Mouse (Mus musculus): ENCODE data around the gene Gm35315.
"Not testable (repeated sequence)": the region's sequence is repeated elsewhere in the genome, so short reads cannot be mapped to it uniquely, and the experiment has no call there.

Gm35315 gene

GRCm38 (mm10) chr5:110094030-110094846 is at the start of gene Gm35315:
TSS of gene Gm35315 (minus strand) at chr5:110094420.
- peak; percentile 78 for DNase-seq (ENCODE audit: low read depth, low spot score)

GRCm38 (mm10) chr5:110143007-110143406 is 48.8 kb upstream of the Gm35315 start:
- no peak for DNase-seq (ENCODE audit: low read depth, low spot score)

- DNase-seq (ENCODE audit: low read depth, low spot score): no peak
These were observed 48.1 kb upstream of the Gm35315 start for GRCm38 (mm10) chr5:110142309-110142708.

- DNase-seq (ENCODE audit: low read depth, low spot score): no peak
These were observed 46.2 kb upstream of the Gm35315 start for GRCm38 (mm10) chr5:110140424-110140823.

DNA sequence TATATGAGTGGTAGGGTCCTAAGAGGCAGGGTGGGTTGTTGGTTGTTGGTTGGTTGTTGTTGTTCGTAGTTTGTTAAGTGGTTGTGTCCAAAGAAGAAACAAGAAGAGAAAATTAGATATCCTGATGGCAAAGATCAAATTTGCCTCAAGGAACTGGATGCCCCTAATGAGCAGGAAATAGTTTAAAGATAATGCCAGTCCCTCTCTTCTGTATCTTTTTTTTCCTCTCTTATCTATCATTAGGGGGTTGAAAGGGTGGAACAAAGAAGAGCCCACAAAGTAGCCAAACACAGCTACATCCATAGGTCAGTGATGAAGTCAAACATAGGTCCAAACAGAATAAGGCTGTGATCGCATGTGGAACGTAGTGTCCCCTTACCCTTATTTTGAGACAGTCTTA is 45.1 kb upstream of the Gm35315 start:
- DNase-seq (ENCODE audit: low read depth, low spot score): no peak

DNA sequence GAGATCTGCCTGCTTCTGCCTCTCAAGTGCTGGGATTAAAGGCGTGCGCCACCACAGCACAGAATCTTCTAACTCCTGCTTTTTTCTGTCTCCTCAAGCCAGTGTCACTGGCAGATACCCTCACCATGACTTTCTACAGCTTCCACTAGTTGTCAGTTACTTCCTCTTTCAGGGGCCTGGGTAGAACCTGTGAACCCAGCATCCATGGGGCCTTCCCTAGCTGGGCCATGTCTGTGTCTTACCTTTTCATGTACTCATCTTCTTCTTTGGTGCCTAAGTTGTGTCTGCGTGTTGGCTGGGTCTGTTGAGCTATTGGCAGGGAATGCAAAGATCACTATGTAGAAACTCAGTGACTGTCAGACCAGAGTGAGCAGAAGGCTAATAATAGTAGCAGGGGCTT is 43.6 kb upstream of the Gm35315 start:
- no peak for DNase-seq (ENCODE audit: low read depth, low spot score)

GRCm38 (mm10) chr5:110136087-110136464 is 41.9 kb upstream of the Gm35315 start:
- no peak for DNase-seq (ENCODE audit: low read depth, low spot score)

DNA sequence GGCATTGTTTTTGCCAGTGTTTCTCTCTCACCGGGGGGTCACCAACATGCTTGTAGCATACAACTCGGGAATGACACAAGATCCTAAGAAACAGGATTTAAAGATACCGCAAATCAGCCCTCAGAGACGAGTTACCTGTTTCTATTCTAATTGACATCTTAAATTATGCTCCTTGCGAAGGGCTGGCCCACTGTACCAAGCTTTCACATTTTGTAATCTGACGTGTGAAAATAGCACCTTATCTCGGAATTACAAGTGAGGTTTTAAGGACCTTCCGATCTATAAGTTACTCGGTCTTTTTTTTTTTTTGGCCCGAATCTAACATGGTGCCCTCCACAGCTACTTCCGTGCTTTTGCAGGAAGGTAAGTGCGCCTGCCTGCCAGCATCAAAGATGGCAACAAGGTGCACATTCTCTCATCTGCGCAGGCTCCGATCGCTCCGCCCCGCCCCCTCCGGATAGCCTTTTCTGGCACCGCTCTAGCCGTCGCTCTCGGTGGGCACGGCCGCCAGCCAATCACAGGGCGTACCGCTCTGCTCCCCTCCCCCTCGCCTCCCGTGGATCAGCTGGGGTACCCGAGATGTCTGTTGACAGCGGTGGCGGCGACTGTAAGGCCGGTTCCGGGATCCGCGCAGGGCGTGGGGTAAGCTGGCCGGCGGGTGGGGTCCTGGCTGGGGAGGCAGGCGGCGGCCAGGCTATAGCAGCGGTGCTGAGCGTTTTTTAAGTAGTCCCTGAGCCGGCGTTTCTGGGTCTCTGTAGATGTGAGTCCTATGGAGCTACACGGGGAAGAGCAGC is 41.3 kb upstream of the Gm35315 start, which contains the start of gene Chfr:
TSS of gene Chfr (plus strand) at position 550 of the 794 bp plus-strand sequence.
- DNase-seq (ENCODE audit: low read depth, low spot score): peak; percentile 95

DNA sequence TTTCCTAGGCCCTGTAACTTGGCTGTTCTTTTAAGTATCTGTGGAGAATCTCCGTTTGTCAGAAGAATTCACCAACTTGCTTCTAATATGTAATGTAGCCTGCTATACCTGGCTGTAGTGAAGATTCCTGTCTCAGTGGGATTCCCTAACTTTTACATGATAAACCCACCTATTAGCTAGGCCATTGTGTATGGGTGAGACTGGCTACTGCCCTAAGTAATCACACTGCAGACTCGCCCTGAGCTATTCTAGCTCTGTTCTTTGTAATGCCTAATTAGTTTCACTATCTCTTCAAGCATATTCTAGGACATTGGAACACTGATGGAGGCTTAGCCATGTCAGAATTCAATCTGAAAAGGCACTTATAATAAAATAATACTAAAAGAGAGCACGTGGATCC is 28.2 kb upstream of the Gm35315 start:
- DNase-seq (ENCODE audit: low read depth, low spot score): not testable (repeated sequence)

DNA sequence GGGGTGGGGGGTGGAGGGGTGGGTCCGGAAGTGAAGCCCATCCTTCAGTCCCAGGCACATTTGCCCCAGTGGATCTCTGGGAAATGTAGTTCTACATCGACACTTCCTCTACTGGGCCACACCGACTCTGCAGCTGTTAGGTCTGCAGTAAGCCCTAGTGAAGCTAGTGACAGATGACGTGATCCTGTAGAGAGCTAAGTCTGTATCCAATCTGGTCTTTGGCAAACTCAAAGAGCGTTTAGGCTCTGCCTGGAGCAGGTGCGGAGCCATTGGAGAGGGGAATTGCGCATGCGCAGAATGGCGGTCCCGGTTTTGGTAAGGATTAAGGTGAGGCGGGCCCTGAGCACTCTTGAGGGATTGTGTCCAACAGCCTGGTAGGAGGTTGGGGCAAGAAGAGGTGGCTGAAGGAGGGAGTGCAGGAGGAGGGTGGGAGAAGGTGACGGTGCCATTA is 15.8 kb upstream of the Gm35315 start, which contains the start of gene Zfp605:
TSS of gene Zfp605 (plus strand) at position 102 of the 451 bp plus-strand sequence.
- DNase-seq (ENCODE audit: low read depth, low spot score): peak; percentile 69

DNA sequence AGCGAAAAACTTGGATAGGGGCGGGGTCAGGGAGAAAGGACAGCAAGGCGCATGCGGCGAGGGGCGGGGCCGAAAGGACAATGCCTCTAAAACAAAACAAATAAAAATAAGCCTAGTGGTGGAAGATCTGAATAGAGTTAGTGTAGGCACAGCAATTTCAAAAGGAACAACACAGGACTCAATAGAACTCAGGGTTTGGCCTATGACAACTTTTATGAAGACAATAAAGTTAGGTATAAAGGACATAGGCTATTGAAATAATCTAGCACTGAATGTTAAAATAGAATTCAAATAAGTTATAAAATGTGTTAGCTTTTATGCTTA is 14.0 kb upstream of the Gm35315 start:
- DNase-seq (ENCODE audit: low read depth, low spot score): no peak

- DNase-seq (ENCODE audit: low read depth, low spot score): peak; percentile 94
These were observed 13.5 kb upstream of the Gm35315 start, which contains the start of gene Gtpbp6 for GRCm38 (mm10) chr5:110107581-110108304. TSS of gene Gtpbp6 (minus strand) at chr5:110108197.

DNA sequence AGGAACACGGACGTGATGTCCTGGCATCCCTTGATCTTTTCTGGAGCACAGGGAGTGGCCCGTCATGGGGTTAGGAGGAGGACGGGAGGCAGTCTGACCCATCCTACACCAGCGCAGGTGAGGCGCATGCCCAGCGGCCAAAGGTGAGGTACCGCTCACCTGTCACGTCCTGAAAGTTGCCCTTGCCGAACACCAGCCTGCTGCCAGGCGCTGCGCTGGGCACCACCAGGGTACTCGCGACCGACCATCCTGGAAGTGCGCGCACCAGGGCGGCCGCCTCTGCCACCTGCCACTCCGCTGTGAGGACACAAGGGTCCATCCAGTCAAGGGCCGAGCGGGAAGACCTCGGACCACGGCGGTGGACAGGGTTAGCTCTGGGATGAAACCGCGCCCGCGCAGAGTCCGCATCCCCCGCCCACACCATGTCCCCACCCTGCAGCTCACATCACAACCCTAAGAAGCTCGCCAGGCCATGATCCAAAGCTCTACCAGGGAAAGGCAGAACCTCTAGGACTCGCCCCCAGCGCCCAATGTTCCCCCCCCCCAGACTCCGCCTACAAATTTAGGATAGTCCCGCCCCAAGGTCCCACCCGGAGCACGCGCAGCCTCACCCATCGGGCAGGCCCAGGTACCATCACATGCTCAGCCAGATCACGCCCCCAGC is 12.8 kb upstream of the Gm35315 start:
- DNase-seq (ENCODE audit: low read depth, low spot score): no peak

DNA sequence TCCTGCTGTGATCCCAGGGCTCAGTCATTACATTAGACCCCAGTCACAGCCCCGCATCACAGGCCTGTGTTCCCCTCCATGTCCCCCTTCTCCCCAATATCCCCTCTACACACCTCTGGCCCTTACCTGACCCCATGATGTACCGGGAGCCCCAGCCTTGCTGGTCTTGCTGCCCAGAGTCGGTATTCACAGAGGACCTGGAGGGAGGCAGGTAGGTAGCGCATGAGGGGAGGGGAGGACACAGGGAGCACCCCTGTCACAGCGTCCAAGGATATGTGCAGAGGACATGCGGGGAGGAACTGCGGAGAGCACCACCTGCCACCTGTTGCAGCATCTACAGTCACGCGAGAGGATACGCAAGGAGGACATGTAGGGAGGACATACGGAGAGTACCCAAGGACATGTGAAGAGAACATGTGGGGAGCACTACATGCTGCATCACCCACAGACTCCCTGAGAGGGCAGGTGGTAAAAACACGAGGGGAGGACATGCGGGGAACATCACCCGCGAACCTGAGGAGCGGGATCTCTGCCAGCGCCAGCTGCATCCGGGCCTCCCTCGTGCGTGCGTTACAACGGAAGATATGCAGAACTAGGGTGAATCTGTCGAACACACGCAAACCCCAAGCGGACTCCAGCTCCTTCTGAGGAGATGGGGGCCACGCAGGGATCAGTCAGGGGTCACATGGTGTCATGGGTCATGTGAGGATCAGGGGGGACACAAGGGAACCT is 12.1 kb upstream of the Gm35315 start:
- no peak for DNase-seq (ENCODE audit: low read depth, low spot score)

- DNase-seq (ENCODE audit: low read depth, low spot score): no peak
These were observed 10.6 kb upstream of the Gm35315 start for GRCm38 (mm10) chr5:110104616-110105380.

DNA sequence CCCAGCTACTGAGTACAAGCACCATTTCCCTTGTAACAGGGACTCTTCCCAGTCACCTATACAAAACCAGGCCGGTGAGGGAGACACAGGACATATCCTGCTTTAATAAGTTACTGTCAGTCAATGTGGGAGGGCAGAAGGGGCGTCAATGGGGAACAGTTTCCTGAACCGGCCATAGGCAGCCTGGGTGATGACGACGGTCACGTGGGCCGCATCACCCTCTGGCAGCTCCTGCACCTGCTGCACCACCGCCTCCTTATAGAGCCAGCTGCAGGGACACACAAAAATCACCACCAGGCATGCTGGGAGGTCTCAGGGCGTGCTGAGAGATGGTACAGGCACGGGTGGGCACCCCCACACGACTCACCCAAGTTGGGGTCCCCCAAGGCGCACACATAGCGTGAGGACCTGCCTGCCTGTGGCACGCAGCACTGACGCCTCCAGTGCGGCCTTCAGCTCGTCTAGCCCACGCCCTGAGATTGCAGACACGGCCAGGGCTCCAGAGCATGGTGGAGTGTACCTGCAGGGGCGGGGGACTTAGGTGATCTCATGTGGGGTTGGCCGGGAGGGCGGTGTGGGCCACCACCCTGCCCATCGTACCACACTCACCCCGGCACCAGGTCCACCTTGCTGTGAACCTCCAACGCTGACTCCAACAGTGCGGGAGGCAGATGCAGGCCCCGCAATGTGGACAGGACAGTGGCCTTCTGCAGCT is 9.8 kb upstream of the Gm35315 start:
- DNase-seq (ENCODE audit: low read depth, low spot score): no peak

DNA sequence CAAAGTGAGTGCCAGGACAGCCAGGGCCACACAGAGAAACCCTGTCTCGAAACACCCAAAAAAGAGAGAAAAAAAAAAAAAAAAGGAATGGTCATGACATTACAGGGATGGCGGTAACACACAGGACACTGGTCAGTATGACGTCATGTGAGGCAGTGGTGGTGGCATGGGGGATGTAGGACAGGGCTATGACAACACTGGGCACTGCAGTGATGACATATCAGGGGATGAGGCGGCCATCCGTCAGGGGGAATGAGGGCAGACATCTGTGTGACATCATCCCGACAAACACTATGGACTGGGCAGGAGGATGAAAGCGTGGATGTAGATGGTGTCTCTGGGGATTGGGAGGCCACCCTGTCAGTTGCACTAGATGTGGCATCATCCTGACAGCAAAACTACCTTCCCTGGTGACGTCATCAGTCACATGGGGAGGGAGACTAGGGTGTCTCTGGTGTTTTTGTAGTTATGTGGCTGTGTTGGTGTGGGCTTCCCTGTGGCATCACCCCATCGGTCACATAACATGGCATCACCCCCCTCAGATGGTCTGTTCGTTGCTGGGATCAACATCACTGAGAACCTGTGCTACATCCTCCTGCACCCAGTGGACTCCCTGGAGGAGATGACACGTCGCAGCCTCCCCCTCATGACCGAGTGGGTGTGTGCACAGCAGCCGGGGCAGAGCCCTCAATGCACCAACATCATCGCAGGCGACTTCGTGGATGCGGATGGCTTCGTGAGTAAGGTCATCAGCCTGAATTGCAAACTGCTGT is 8.8 kb upstream of the Gm35315 start:
- no peak for DNase-seq (ENCODE audit: low read depth, low spot score)

DNA sequence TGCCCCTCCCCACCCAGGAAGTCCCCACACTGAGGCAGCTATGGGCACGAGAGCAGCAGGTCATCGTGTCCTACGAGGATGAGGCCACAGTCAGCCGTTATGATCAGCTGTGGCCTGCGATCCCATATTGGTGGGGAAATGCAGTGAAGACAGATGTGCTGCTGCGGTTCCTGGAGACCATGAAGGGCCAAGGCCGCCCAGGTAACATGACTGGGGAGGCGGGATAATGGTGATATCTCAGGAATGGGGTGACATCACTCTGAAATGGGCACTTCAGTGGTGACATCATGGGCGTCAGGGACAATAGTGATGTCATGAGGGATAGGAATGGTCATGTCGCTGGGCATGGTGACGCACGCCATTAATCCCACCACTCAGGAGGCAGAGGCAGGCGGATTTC is 8.2 kb upstream of the Gm35315 start:
- no peak for DNase-seq (ENCODE audit: low read depth, low spot score)

Data from embryo, embryonic 11.5 days (tissue).